Comparison of ENCODE assay signal across 27 mouse cellular contexts in the genomic region with DNA sequence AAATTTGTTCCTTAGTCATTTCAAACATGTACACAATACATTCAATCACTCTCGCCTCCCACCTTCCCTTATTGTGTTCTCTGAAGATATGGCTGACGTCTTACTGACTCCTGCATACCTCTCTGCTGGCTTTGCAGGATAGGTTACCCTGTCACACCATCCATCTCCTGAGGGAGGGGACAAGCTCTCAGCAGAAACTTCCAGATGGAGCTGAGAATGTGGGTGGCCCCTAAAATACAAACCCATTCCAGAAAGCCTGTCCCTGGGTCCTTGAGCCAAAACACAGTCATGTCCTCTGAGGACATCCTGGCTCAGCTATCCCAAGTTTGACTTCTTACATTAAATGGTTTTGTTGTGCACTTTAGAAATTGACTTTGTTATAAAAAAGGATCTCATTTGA.
DNase-seq lines count a peak whose midpoint lies in the region; ATAC-seq and TF ChIP-seq lines count a peak whose summit lies in the region.
"Had no signal": no experiment of that assay in that cellular context is flagged by ENCODE, and none has a peak within 500 bp of the region (broad histone marks: within the 10 kb centered on the region; RNA-seq: fewer than 3 reads in every experiment).

No protein-coding gene starts in this region.

- peaks cover 28% of the 10 kb centered on the region for H3K4me1 ChIP-seq in neural tube, embryonic 14.5 days (ENCODE audit: control insufficient read depth, insufficient read depth, low read length)
- H3K4me1 ChIP-seq in neural tube, embryonic 15.5 days, result peaks cover 38% of the 10 kb centered on the region
- no peaks in the 10 kb centered on the region for H3K4me1 ChIP-seq in thymus, adult 2 months (replicated peaks; ENCODE audit: control insufficient read depth, insufficient read depth, low read length)
- H3K4me1 ChIP-seq: limb, embryonic 12.5 days; liver, embryonic 15.5 days had no signal

- intact Hi-C loops in left cerebral cortex, adult 2 months (cut with DNase I), result no loop called here
- intact Hi-C loops in left cerebral cortex, postnatal 4 days (cut with DNase I), result no loop called here

- no peaks in the 10 kb centered on the region for H3K9me3 ChIP-seq in neural tube, embryonic 14.5 days (ENCODE audit: control insufficient read depth, low read length)
- no peaks in the 10 kb centered on the region for H3K9me3 ChIP-seq in neural tube, embryonic 15.5 days (replicated peaks)
- H3K9me3 ChIP-seq: limb, embryonic 12.5 days; liver, embryonic 15.5 days; neural tube, embryonic 12.5 days had no signal

- no peak for ATAC-seq in neural tube, embryonic 14.5 days (ENCODE audit: low read depth)
- ATAC-seq in neural tube, embryonic 15.5 days (ENCODE audit: low FRiP score), result no peak
- ATAC-seq: forebrain, postnatal 0 days; intestine, embryonic 16.5 days had no signal

- TF ChIP-seq CTCF in left cerebral cortex, adult 2 months (IDR thresholded peaks at IDR 0.05), result no peak
- TF ChIP-seq CTCF in thymus, adult 2 months (IDR thresholded peaks at IDR 0.05; ENCODE audit: borderline replicate concordance, control insufficient read depth, extremely low read depth, insufficient read depth, low read length, poor library complexity), result no peak

- H3K4me3 ChIP-seq in left cerebral cortex, adult 2 months, result no peak overlapping the region
- H3K4me3 ChIP-seq in neural tube, embryonic 14.5 days (ENCODE audit: low read depth, low read length), result no peak overlapping the region
- H3K4me3 ChIP-seq in neural tube, embryonic 15.5 days (replicated peaks), result no peak overlapping the region
- H3K4me3 ChIP-seq in thymus, adult 2 months (ENCODE audit: control insufficient read depth, insufficient read depth, low read length), result no peak overlapping the region
- H3K4me3 ChIP-seq: erythroblast, embryonic 14.5 days; limb, embryonic 12.5 days; liver, embryonic 15.5 days; neural tube, embryonic 12.5 days had no signal

- no peak overlapping the region for H3K9ac ChIP-seq in neural tube, embryonic 14.5 days (replicated peaks; ENCODE audit: low read depth, low read length)
- no peak overlapping the region for H3K9ac ChIP-seq in neural tube, embryonic 15.5 days (replicated peaks)
- H3K9ac ChIP-seq: forebrain, postnatal 0 days; limb, embryonic 12.5 days; liver, embryonic 15.5 days; lung, embryonic 14.5 days; neural tube, embryonic 12.5 days had no signal

- no peak overlapping the region for H3K4me2 ChIP-seq in neural tube, embryonic 14.5 days (ENCODE audit: low read depth, low read length)
- no peak overlapping the region for H3K4me2 ChIP-seq in neural tube, embryonic 15.5 days
- H3K4me2 ChIP-seq: heart, embryonic 11.5 days; limb, embryonic 12.5 days; liver, embryonic 15.5 days; lung, embryonic 14.5 days; neural tube, embryonic 12.5 days had no signal

- WGBS in neural tube, embryonic 14.5 days, result 74% methylated on average over 2 of the region's 2 CpGs
- 74% methylated on average over 2 of the region's 2 CpGs for WGBS in neural tube, embryonic 15.5 days
- 90% methylated on average over 2 of the region's 2 CpGs for WGBS in thymus, adult 2 months

- peak; percentile 64 for DNase-seq in heart, adult 11 months
- no peak for DNase-seq in heart, adult 9 months (ENCODE audit: low spot score in 2 of 2)
- DNase-seq in left cerebral cortex, adult 2 months (ENCODE audit: extremely low spot score in 1 of 2, low spot score in 2 of 2), result no peak
- DNase-seq in left cerebral cortex, postnatal 4 days, result no peak
- no peak for DNase-seq in thymus, adult 2 months
- DNase-seq: adrenal gland, postnatal 25 days; B cell, adult 2 months; cerebellum, postnatal 14 days; forebrain, postnatal 0 days; gastrocnemius, postnatal 14 days; heart, postnatal 36 days; kidney, adult 8-10 months; kidney, postnatal 4 days; lung, embryonic 14.5 days; lung, postnatal 14 days; retina, postnatal 1 day; spleen, adult 18-20 months; thymus, postnatal 25 days had no signal

- TF ChIP-seq POLR2A in thymus, adult 2 months (IDR thresholded peaks at IDR 0.05; ENCODE audit: control insufficient read depth, extremely low read depth, insufficient read depth, low read length, poor library complexity), result no peak

- H3K27me3 ChIP-seq in neural tube, embryonic 14.5 days (ENCODE audit: control insufficient read depth, insufficient read depth, low read length), result no peaks in the 10 kb centered on the region
- no peaks in the 10 kb centered on the region for H3K27me3 ChIP-seq in neural tube, embryonic 15.5 days (replicated peaks)
- no peaks in the 10 kb centered on the region for H3K27me3 ChIP-seq in thymus, adult 2 months (ENCODE audit: control insufficient read depth, insufficient read depth, low read length)
- H3K27me3 ChIP-seq: liver, embryonic 15.5 days; neural tube, embryonic 12.5 days had no signal

- H3K27ac ChIP-seq in left cerebral cortex, adult 2 months, result peak overlapping the region; percentile 4; the same call in 1 of the 2 replicates
- peak overlapping the region; percentile 24; the same call in 1 of the 2 replicates for H3K27ac ChIP-seq in neural tube, embryonic 14.5 days (ENCODE audit: low read depth, low read length)
- H3K27ac ChIP-seq in neural tube, embryonic 15.5 days (replicated peaks), result no peak overlapping the region
- H3K27ac ChIP-seq in thymus, adult 2 months (ENCODE audit: control insufficient read depth, insufficient read depth, low read length), result no peak overlapping the region
- H3K27ac ChIP-seq: kidney, postnatal 0 days; limb, embryonic 12.5 days; liver, embryonic 15.5 days; neural tube, embryonic 12.5 days had no signal

- no peaks in the 10 kb centered on the region for H3K36me3 ChIP-seq in neural tube, embryonic 14.5 days (ENCODE audit: control insufficient read depth, insufficient read depth, low read length)
- no peaks in the 10 kb centered on the region for H3K36me3 ChIP-seq in neural tube, embryonic 15.5 days
- H3K36me3 ChIP-seq in thymus, adult 2 months (ENCODE audit: control insufficient read depth, insufficient read depth, low read length), result no peaks in the 10 kb centered on the region
- H3K36me3 ChIP-seq: limb, embryonic 12.5 days; liver, embryonic 15.5 days; neural tube, embryonic 12.5 days had no signal

Comparison
In these comparisons a context has a peak if more than half of its experiments do, and no peak if none do; other contexts are left out.
1. H3K27ac ChIP-seq: peak in left cerebral cortex, adult 2 months (single experiment) and neural tube, embryonic 14.5 days (single experiment); none in neural tube, embryonic 15.5 days (single experiment) and thymus, adult 2 months (single experiment).